Mouse (Mus musculus) spleen, adult 18-20 months (tissue): ENCODE measurements around the gene Vmn2r45.
"Not testable (repeated sequence)": the region's sequence is repeated elsewhere in the genome, so short reads cannot be mapped to it uniquely, and the experiment has no call there.

ENCODE experiments used
- DNase-seq, 2 experiments: peaks; one replicate each; pipeline ENCODE4 v3.0.0; 2022; ENCODE audit warnings: mixed read lengths in 2 of 2

The Vmn2r45 gene

DNA sequence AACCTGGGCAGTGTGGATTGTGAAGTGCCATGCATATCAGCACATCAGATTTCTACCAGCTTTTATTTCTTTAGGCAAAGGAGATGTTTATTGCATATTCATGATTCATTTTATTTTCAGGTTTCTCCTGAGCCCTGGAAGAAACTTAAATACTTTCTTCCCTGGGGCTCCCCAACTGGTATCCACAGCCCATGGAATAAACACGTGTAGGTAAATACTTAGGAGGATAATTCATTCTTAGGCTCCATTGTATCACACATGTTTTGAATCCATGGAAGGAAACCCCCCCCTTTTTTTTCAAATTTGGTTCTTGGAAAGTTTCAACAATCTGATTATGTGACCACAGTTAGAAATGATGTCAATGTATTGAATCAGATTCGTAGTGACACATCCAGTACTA lies at the start of gene Vmn2r45:
Vmn2r45 (minus strand) TSS at position 101 of the 400 bp plus-strand sequence.
- not testable (repeated sequence) for DNase-seq
